Mouse (Mus musculus) myocyte (in vitro differentiated cells): ENCODE measurements around the gene Tspan14.

ENCODE experiments used
- CEBPB ChIP-seq: IDR thresholded peaks from 2 replicates; pipeline ENCODE4 v1.6.1; 2011; ENCODE audit warnings: mild to moderate bottlenecking, moderate library complexity; ENCODE audit not compliant: poor library complexity, insufficient read depth, severe bottlenecking
- E2F4 ChIP-seq: IDR thresholded peaks from one replicate; pipeline ENCODE4 v1.6.1; 2011; ENCODE audit warnings: mild to moderate bottlenecking, control low read depth, moderate library complexity; ENCODE audit not compliant: insufficient read depth
- MAX ChIP-seq: IDR thresholded peaks from one replicate; pipeline ENCODE4 v1.6.1; 2011; ENCODE audit warnings: low read depth, mild to moderate bottlenecking, control low read depth
- MYOD1 ChIP-seq, 3 experiments: IDR thresholded peaks; one replicate each; pipeline ENCODE4 v1.6.1; 2011; ENCODE audit warnings: control low read depth in 2 of 3, low read depth in 2 of 3, mild to moderate bottlenecking in 2 of 3, moderate library complexity in 1 of 3; ENCODE audit not compliant: insufficient read length in 2 of 3, control insufficient read depth in 1 of 3
- MYOG ChIP-seq, 3 experiments: IDR thresholded peaks; one replicate each; pipeline ENCODE4 v1.6.1; 2011; ENCODE audit warnings: control low read depth in 2 of 3, low read depth in 2 of 3, mild to moderate bottlenecking in 2 of 3; ENCODE audit not compliant: insufficient read length in 2 of 3, control insufficient read depth in 1 of 3, insufficient read depth in 1 of 3
- POLR2A ChIP-seq: IDR thresholded peaks from one replicate; pipeline ENCODE4 v1.6.1; 2011; ENCODE audit warnings: low read depth, mild to moderate bottlenecking, control low read depth, moderate library complexity; ENCODE audit not compliant: insufficient read length
- POLR2AphosphoS2 ChIP-seq: IDR thresholded peaks from one replicate; pipeline ENCODE4 v1.6.1; 2011; ENCODE audit warnings: low read depth, control low read depth; ENCODE audit not compliant: insufficient read length
- SRF ChIP-seq: IDR thresholded peaks from one replicate; pipeline ENCODE4 v1.6.1; 2011; ENCODE audit warnings: low read depth; ENCODE audit not compliant: control insufficient read depth, insufficient read length
- TCF12 ChIP-seq: IDR thresholded peaks from one replicate; pipeline ENCODE4 v1.6.1; 2011; ENCODE audit warnings: mild to moderate bottlenecking, control low read depth; ENCODE audit not compliant: poor library complexity, insufficient read depth, severe bottlenecking
- TCF3 ChIP-seq: IDR thresholded peaks from one replicate; pipeline ENCODE4 v1.6.1; 2011; ENCODE audit warnings: low read depth, control low read depth; ENCODE audit not compliant: insufficient read length
- USF1 ChIP-seq: IDR thresholded peaks from one replicate; pipeline ENCODE4 v1.6.1; 2011; ENCODE audit warnings: low read depth, mild to moderate bottlenecking, control low read depth, moderate library complexity

DNA sequence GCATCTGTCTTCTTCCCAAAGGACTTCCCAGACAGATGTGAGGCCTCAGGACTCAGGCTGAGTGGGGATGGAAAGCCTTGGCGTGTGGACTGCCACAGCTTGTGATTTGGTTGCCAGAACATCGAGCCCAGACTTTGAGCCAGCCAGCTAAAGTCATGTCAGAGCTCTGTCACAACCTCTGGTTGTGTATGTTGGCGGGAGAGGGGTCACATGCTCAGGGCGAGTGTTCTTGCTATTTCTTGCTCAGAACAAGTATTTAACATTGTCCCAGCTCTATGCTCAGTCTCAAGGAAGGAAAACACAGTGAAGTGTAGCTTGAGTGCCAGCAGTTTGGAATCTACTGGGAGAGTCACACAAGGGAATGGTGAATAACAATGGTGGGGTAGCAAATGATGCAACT lies 76.9 kb downstream of the Tspan14 start:
- no peak for TF ChIP-seq POLR2A
- TF ChIP-seq E2F4, result no peak
- TF ChIP-seq MYOD1 (IDR thresholded peaks at IDR 0.05; ENCODE audit: control insufficient read depth in 1 of 3, insufficient read length in 2 of 3, low read depth in 2 of 3), result no peak
- TF ChIP-seq TCF12, result no peak
- no peak for TF ChIP-seq USF1
- no peak for TF ChIP-seq MYOG (IDR thresholded peaks at IDR 0.05; ENCODE audit: control insufficient read depth in 1 of 3, insufficient read depth in 1 of 3, insufficient read length in 2 of 3, low read depth in 2 of 3)
- no peak for TF ChIP-seq SRF
- TF ChIP-seq POLR2AphosphoS2, result no peak
- TF ChIP-seq MAX, result no peak
- TF ChIP-seq TCF3, result no peak
- TF ChIP-seq CEBPB, result no peak
